In genomic region chr2:111422931-111423330, GRCm38 (mm10) we compare ENCODE assay signal across 22 mouse cellular contexts. TPM values are rescaled to one million over a fixed set of nuclear protein-coding genes. Genes with fewer than 3 reads are reported as not detected.
"Had no signal": no experiment of that assay in that cellular context is flagged by ENCODE, and none has a peak within 500 bp of the region (broad histone marks: within the 10 kb centered on the region; RNA-seq: fewer than 3 reads in every experiment).

Gene Olfr1286 (minus strand): TSS chr2:111423115.

- H3K27me3 ChIP-seq: liver, embryonic 15.5 days; lung, embryonic 15.5 days; megakaryocyte, embryonic 14.5 days; midbrain, embryonic 12.5 days; neural tube, embryonic 12.5 days; stomach, embryonic 15.5 days had no signal

- ATAC-seq: liver, postnatal 0 days; lung, postnatal 0 days; midbrain, embryonic 16.5 days had no signal

- DNase-seq: liver, postnatal 0 days; lung, adult 2 months; lung, postnatal 14 days; lung, postnatal 36 days; right cerebral cortex, postnatal 14 days; thymus, adult 2 months; thymus, postnatal 25 days; thymus, postnatal 4 days had no signal

- H3K27ac ChIP-seq: liver, embryonic 15.5 days; lung, embryonic 15.5 days; macrophage; midbrain, embryonic 12.5 days; neural tube, embryonic 12.5 days; stomach, embryonic 15.5 days; stomach, postnatal 0 days had no signal

- H3K4me3 ChIP-seq: liver, embryonic 15.5 days; lung, embryonic 15.5 days; megakaryocyte, embryonic 14.5 days; midbrain, embryonic 12.5 days; neural tube, embryonic 12.5 days; stomach, embryonic 15.5 days had no signal

- H3K36me3 ChIP-seq: liver, embryonic 15.5 days; lung, embryonic 15.5 days; midbrain, embryonic 12.5 days; neural tube, embryonic 12.5 days; stomach, embryonic 15.5 days had no signal

- H3K4me2 ChIP-seq: liver, embryonic 15.5 days; lung, embryonic 15.5 days; midbrain, embryonic 12.5 days; neural tube, embryonic 12.5 days; stomach, embryonic 15.5 days had no signal

- H3K9me3 ChIP-seq: liver, embryonic 15.5 days; lung, embryonic 15.5 days; midbrain, embryonic 12.5 days; neural tube, embryonic 12.5 days; stomach, embryonic 15.5 days had no signal

- H3K4me1 ChIP-seq: liver, embryonic 15.5 days; lung, embryonic 15.5 days; megakaryocyte, embryonic 14.5 days; midbrain, embryonic 12.5 days; neural tube, embryonic 12.5 days; stomach, embryonic 15.5 days had no signal

- H3K9ac ChIP-seq: liver, embryonic 15.5 days; liver, postnatal 0 days; lung, embryonic 15.5 days; midbrain, embryonic 12.5 days; neural tube, embryonic 12.5 days; stomach, embryonic 15.5 days had no signal

RNA-seq across cellular contexts. Expression of gene Olfr1286, which starts in this region (rescaled TPM):
- polyA plus RNA-seq: liver, embryonic 15.5 days; liver, postnatal 0 days; lung, adult 2 months; lung, embryonic 15.5 days; lung, postnatal 0 days; macrophage; midbrain, embryonic 12.5 days; midbrain, embryonic 16.5 days; neural tube, embryonic 12.5 days; neural tube, embryonic 14.5 days; spleen, adult 2 months; stomach, embryonic 15.5 days; stomach, postnatal 0 days; testis, adult 2 months; thymus, adult 2 months; urinary bladder, adult 2 months had no signal
